Mouse (Mus musculus): Measurements from ENCODE around the gene Cfap126.
"Not testable (repeated sequence)": the region's sequence is repeated elsewhere in the genome, so short reads cannot be mapped to it uniquely, and the experiment has no call there.

The Cfap126 gene

DNA sequence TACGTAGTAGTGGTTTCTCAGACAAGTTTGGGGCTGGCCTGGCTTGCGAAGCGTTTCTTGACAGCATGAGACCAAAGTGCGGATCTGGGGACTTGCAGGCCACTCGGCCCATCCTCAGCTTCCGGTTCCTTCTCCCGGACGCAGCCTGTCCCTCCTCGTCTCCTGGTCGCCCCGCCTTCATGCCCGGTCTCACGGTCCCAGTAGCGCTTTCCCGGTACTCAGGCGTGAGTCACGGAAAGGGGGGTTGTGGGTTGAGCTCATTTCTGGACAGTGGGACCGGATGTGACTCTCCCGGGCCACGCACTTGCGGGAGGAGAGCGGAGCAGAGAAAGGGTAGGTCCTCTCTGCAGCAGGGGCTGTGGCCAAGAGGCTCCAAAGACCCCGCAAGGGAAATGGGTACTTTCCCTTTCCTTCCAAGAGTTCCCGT is at the start of gene Cfap126:
Cfap126 (plus strand) TSS at position 46 of the 427 bp plus-strand sequence.
- peak; percentile 50 for DNase-seq (ENCODE audit: low spot score)

DNA sequence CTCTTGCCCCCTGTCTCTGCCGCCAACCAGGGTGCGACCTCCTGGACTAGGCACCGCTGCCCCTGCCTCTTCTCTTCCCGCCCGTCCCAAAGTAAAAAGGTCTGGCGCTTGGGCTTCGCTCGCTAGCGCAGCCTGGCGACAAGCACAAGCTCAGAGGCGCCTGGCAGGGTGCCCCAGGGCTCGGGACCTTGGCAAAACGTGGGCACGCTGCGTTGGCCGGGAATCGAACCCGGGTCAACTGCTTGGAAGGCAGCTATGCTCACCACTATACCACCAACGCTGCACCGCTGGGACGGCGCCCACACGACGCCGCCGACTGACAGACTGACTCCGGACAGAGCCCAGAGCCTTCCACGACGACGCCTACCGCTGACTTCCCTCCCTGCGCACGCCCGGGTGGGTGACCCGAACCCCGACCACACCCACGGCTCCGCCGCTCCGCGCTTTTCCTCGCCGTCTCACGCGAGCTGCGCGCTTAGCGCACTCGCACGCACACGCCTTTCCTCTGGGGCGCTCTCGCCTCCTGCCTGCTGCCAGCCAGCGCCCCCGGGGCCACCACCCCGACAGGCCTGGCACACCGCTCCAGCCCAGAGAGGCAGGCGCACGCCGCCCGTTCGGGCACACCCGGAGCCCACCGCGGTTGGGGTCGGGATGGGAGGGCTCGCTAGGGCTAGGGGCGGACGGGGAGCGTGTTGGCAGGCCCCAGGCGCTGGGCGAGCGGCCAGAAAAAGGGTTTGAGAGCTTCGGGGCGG is 49.1 kb upstream of the Cfap126 start, which contains the start of gene Fcgr3:
Fcgr3 (minus strand) TSS at position 445 of the 752 bp plus-strand sequence.
- DNase-seq (ENCODE audit: low spot score) = peak; percentile 75

DNA sequence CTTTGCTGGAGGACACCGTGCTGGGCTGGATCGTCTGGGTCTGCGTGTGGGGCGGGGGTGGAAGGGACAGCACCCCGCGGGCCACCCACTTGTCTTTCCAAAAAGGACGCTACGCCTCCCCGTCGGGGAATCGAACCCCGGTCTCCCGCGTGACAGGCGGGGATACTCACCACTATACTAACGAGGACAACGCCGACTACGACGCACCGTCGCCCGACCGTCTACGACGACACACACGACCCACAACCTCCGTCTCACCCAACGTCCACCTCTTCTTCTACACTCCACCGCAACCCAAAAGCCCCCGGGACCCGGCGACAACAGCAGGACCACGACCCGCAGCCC is 48.5 kb upstream of the Cfap126 start:
- DNase-seq (ENCODE audit: low spot score) = peak; percentile 72

DNA sequence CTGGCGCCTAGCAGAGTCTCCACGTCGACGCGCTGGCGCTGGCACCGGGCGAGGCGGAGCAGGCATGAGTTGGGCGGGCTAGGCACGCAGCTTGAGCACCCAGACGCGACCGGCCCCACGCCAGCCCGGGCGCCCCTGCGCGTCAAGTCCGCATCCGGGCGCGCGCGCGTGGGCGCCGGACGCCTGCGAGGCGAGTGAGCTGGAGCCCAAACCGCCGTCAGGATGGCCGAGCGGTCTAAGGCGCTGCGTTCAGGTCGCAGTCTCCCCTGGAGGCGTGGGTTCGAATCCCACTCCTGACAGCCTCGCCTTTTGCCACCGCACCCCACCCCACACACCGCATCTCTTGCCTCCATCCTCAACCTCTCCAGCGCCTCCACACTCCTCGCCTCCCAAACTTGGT is 48.0 kb upstream of the Cfap126 start:
- peak; percentile 48 for DNase-seq (ENCODE audit: low spot score)

DNA sequence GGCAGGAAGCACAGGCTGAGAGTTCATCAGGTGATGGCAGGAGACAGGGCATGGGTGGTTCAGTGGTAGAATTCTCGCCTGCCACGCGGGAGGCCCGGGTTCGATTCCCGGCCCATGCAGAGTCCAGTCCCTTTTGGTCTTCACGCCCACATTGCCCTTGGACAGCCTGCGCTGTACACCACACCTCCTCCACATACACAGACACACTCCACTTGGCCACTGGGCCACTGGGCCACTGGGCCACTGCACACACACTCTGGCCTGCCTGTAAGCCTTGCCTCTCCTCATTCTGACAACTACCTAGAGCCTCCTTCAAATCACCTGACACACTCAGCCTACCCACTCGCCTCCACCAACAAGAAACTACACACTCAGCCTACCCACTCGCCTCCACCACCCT is 47.1 kb upstream of the Cfap126 start:
- not testable (repeated sequence) for DNase-seq (ENCODE audit: low spot score)

DNA sequence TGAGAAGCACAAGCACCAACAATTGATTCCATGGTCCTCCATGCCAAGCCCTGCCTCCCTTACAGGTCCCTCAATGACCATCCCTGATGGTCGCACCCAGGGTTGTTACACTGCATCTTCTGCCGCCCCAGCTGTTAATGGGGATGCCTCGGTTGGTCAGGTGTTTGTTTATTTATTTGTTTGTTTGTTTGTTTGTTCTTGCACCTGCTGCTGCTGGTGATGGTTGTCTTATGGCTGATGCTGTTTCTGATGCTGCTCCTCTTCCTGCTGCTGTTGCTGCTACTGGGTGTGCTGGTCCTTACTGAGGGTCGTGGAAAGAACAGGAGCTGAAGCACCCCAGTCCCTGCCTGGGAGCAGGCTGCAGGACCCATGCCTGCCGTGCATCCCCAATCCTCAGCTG is 45.8 kb upstream of the Cfap126 start:
- DNase-seq (ENCODE audit: low spot score) = not testable (repeated sequence)

DNA sequence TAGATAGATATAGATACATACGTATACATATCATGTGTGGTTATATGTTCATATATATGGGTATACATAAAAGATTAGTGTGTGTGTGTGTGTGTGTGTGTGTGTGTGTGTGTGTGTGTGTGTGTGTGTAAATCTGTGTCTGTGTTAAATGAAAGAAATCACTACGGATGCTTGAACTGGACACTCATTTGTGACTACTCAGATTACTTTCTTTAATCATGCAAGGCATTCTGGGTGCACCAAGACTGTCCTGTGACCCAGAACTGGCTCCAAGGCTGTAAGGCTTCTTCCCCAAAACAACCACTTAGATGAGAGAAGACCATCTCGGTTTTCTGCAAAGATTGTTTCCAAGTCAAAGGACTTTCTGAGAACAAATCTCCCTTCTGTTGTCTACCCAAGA is 44.2 kb upstream of the Cfap126 start:
- not testable (repeated sequence) for DNase-seq (ENCODE audit: low spot score)

DNA sequence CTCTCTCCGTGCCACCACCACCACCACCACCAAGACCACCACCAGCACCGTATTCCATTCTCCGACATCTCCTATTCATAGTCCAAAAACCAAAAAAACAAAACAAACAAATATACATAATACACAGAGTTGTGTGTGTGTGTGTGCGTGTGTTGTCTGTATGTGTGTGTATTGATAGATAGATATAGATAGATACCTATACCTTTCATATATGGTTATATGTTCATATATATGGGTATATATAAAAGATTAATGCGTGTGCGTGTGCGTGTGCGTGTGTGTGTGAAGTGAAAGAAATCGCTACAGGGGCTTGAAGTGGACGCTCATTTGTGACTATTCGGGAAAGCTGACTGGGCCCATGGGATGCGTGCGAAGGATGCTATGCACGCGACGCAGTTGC is 42.8 kb upstream of the Cfap126 start:
- DNase-seq (ENCODE audit: low spot score) = not testable (repeated sequence)

DNA sequence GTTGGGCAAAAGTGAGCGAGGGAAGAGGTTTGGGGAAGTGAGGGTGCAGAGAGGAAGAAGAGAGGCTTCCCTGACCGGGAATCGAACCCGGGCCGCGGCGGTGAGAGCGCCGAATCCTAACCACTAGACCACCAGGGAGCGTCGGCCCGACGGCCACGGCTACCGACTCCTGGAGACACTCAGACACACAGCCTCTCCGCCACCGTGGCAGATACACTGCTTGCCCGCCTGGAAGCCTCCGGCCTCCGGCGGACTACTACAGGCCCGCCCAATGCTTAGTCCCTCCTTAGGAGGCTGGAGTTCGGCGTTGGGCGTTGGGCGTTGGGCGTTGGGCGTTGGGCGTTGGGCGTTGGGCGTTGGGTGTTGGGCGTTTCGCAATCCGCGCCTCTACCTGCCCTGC is 42.0 kb upstream of the Cfap126 start:
- not testable (repeated sequence) for DNase-seq (ENCODE audit: low spot score)

DNA sequence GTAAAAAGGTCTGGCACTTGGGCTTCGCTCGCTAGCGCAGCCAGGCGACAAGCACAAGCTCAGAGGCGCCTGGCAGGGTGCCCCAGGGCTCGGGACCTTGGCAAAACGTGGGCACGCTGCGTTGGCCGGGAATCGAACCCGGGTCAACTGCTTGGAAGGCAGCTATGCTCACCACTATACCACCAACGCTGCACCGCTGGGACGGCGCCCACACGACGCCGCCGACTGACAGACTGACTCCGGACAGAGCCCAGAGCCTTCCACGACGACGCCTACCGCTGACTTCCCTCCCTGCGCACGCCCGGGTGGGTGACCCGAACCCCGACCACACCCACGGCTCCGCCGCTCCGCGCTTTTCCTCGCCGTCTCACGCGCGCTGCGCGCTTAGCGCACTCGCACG is 41.5 kb upstream of the Cfap126 start:
- not testable (repeated sequence) for DNase-seq (ENCODE audit: low spot score)

DNA sequence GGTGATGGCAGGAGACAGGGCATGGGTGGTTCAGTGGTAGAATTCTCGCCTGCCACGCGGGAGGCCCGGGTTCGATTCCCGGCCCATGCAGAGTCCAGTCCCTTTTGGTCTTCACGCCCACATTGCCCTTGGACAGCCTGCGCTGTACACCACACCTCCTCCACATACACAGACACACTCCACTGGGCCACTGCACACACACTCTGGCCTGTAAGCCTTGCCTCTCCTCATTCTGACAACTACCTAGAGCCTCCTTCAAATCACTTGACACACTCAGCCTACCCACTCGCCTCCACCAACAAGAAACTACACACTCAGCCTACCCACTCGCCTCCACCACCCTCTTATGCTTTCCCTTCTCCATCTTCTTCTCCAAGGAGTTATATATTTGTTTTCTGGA is 39.4 kb upstream of the Cfap126 start:
- peak; percentile 45 for DNase-seq (ENCODE audit: low spot score)

DNA sequence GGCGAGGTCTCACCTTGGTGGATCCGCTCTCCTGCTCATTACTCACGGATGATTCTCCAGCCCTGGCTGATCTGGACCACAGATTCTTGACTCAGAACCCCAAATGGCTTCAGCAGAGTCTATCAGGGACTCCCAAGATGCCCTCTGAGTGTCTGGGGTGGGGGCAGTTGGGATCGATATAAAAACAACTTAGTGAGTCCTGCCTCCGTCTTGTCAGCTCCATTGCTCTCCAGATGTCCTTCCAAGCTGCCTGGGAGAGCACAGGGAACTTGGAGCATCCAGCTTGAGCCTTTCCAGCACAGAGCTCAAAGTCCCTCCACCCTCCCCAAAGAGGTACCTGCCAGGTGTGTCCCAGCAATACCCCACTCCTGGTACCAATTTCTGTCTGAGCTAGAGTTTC is 37.5 kb upstream of the Cfap126 start:
- DNase-seq (ENCODE audit: low spot score) = not testable (repeated sequence)

DNA sequence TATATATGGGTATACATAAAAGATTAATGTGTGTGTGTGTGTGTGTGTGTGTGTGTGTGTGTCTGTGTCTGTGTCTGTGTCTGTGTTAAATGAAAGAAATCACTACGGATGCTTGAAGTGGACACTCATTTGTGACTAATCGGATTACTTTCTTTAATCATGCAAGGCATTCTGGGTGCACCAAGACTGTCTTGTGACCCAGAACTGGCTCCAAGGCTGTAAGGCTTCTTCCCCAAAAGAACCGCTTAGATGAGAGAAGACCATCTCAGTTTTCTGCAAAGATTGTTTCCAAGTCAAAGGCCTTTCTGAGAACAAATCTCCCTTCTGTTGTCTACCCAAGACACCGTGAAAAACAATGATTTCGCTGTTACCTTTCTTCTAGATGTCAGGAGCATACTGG is 36.5 kb upstream of the Cfap126 start:
- not testable (repeated sequence) for DNase-seq (ENCODE audit: low spot score)

DNA sequence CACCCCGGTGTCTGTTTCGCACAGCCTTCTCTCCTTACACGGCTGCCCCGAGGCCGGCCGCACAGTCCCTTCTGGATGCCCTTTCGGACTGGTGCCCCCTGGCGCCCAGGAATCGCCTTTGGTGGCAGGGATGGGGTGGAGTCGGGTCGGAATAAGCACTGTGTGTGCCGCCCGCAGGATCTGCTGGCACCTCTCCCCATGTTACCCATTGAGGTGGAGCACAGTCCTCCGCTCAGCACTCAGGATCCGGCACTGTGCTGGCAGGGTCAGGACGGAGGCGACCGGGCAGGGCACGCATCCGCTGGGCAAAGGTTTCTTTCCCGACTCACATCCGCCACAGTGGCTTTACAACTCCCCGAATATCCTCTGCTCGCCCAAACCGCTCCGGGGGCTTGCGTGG is 35.8 kb upstream of the Cfap126 start:
- DNase-seq (ENCODE audit: low spot score) = not testable (repeated sequence)

DNA sequence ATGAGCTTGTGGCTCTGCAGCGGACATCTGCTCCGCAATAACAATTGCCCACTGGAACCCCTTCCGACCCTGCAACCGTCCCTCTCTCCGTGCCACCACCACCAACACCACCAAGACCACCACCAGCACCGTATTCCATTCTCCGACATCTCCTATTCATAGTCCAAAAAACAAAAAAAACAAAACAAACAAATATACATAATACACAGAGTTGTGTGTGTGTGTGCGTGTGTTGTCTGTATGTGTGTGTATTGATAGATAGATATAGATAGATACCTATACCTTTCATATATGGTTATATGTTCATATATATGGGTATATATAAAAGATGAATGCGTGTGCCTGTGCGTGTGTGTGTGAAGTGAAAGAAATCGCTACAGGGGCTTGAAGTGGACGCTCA is 35.3 kb upstream of the Cfap126 start:
- not testable (repeated sequence) for DNase-seq (ENCODE audit: low spot score)

DNA sequence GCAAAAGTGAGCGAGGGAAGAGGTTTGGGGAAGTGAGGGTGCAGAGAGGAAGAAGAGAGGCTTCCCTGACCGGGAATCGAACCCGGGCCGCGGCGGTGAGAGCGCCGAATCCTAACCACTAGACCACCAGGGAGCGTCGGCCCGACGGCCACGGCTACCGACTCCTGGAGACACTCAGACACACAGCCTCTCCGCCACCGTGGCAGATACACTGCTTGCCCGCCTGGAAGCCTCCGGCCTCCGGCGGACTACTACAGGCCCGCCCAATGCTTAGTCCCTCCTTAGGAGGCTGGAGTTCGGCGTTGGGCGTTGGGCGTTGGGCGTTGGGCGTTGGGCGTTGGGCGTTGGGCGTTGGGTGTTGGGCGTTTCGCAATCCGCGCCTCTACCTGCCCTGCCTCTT is 34.4 kb upstream of the Cfap126 start:
- not testable (repeated sequence) for DNase-seq (ENCODE audit: low spot score)

DNA sequence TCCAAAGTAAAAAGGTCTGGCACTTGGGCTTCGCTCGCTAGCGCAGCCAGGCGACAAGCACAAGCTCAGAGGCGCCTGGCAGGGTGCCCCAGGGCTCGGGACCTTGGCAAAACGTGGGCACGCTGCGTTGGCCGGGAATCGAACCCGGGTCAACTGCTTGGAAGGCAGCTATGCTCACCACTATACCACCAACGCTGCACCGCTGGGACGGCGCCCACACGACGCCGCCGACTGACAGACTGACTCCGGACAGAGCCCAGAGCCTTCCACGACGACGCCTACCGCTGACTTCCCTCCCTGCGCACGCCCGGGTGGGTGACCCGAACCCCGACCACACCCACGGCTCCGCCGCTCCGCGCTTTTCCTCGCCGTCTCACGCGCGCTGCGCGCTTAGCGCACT is 33.9 kb upstream of the Cfap126 start:
- DNase-seq (ENCODE audit: low spot score) = not testable (repeated sequence)

DNA sequence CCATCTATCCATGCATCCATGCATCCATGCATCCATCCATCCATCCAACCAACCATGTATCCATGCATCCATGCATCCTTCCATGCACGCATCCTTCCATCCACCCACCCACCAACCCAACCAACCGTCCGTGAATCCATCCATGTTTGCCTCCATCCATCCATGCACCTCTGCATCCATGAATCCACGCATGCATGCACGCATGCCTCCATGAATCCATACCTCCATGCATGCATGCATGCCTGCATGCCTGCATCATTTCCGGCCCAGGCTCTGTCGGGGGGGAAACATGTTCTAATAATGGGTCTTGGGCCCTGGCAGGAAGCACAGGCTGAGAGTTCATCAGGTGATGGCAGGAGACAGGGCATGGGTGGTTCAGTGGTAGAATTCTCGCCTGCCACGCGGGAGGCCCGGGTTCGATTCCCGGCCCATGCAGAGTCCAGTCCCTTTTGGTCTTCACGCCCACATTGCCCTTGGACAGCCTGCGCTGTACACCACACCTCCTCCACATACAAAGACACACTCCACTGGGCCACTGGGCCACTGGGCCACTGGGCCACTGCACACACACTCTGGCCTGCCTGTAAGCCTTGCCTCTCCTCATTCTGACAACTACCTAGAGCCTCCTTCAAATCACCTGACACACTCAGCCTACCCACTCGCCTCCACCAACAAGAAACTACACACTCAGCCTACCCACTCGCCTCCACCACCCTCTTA is 32.0 kb upstream of the Cfap126 start:
- DNase-seq (ENCODE audit: low spot score) = not testable (repeated sequence)

DNA sequence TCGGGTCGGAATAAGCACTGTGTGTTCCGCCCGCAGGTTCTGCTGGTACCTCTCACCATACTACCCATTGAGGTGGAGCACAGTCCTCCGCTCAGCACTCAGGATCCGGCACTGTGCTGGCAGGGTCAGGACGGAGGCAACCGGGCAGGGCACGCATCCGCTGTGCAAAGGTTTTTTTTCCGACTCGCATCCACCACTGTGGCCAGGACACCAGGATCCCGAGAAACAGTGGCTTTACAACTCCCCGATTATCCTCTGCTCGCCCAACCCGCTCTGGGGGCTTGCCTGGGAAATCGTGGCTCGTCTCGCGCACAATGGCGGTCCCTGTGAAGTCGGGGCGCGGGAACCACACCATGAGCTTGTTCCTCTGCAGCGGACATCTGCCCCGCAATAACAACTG is 28.0 kb upstream of the Cfap126 start:
- no peak for DNase-seq (ENCODE audit: low spot score)

DNA sequence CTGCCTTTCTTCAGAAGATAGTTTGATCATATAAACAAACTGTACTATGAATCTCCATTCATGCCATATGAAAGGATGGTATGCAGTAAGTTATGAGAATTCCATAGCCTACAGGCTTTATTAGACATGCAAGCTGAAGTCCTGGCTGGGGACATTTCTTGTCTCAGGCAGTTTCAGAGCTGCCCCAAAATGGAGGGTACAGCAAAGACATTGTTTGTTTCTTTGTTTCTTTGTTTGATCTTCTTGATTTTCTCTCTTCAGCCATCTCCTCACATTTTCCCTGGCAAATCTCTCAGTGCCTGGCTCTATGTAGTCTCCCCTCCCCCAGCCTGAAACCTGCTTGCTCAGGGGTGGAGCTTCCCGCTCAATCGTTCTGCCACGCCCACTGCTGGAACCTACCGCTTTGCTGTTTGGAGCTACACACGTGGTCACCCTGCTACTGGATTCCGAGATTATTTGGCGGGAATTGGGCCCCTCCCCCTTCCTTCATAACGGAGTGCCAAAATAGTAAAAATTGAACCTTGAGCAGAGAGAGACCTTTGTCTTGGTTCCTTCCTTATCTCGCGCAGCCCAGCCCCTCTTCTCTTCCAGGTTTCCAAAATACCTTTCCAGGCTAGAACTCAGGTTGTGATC is 25.4 kb upstream of the Cfap126 start:
- DNase-seq (ENCODE audit: low spot score) = not testable (repeated sequence)

DNA sequence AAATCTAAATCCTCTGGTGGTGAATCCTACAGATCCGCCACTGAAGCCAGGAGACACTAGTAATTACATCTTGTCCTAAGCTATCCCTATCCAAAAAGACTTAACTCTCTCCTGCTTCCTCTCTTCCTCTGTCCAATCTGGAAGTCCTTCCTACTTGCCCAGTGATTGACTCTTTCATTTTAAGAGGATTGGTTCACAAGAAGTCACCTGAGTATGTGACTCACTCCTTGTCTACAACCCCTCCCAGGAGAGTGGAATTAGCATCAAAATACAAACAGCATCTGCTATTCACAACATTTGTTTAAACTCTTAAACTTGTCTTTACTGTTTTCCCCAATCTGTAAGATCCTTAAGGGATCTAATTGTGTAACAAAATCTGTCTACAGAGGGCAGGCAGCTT is 23.8 kb upstream of the Cfap126 start:
- DNase-seq (ENCODE audit: low spot score) = no peak

DNA sequence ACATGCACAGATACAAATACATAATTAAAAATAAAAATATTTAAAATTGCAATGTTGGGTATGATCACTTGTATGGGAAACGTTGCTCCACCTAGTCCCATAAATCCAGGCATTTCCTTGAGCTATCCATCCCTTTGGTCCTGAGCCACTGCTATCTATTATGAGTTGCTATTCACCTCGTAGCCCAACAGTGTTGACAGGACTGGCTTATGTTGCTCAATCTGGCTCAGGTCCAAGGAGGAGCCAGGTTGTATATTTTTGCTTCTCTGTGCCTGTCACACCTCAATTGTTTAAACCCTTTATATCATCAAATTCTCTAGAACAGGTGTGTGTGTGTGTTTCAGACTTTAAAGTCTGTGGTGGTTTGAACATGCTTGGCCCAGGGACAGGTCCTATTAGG is 23.0 kb upstream of the Cfap126 start:
- no peak for DNase-seq (ENCODE audit: low spot score)

DNA sequence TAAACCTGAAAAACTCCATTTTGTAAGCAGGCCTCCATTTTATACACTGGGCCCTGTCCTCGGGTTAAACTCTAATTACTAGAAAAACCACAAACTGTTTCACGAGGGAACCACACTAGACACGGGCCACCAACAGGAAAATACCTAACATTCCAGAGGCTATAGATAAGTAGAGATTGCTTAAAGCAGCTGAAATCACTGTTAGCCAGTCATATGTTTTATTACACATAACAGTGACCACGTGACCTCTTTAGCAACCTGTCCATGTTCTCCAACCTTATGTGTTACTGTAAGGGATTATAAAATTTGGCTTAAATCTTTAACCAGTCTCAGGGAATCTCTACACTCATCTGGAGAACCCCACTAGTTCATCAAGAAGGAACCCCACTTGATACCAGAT is 19.3 kb upstream of the Cfap126 start:
- no peak for DNase-seq (ENCODE audit: low spot score)

All from spleen, adult 12 weeks (tissue).